Mouse (Mus musculus) frontal cortex, adult (tissue): Measurements from ENCODE around the gene Kat5.

Source experiments
- ATAC-seq: cut with Nextera tagmentation; 2 replicates; pipeline ENCODE4 v1.9.2; 2017; ENCODE audit warnings: mild to moderate bottlenecking, moderate library complexity, mixed read lengths; ENCODE audit not compliant: low TSS enrichment

The Kat5 gene

GRCm38 (mm10) chr19:5629907-5630306, 19.9 kb upstream of the Kat5 start:
- ATAC-seq: no peak

GRCm38 (mm10) chr19:5625311-5625710, 15.3 kb upstream of the Kat5 start:
- ATAC-seq: no peak

- ATAC-seq: no peak
Measured at GRCm38 (mm10) chr19:5621884-5622283, 11.8 kb upstream of the Kat5 start.

- no peak for ATAC-seq
Measured at GRCm38 (mm10) chr19:5620007-5620406, 10.0 kb upstream of the Kat5 start.

- ATAC-seq: no peak
Measured at GRCm38 (mm10) chr19:5614953-5615352, 4.9 kb upstream of the Kat5 start.

GRCm38 (mm10) chr19:5612762-5613411, 2.9 kb upstream of the Kat5 start:
- no peak for ATAC-seq

GRCm38 (mm10) chr19:5611973-5612372, 1.9 kb upstream of the Kat5 start:
- no peak for ATAC-seq

GRCm38 (mm10) chr19:5609171-5609546, 878 bp downstream of the Kat5 start:
- ATAC-seq: no peak

- ATAC-seq: no peak
Measured at GRCm38 (mm10) chr19:5608707-5609106, 1.3 kb downstream of the Kat5 start.

- ATAC-seq: no peak
Measured at GRCm38 (mm10) chr19:5607705-5608410, 2.2 kb downstream of the Kat5 start.

GRCm38 (mm10) chr19:5606196-5606595, 3.8 kb downstream of the Kat5 start:
- ATAC-seq: no peak

GRCm38 (mm10) chr19:5605126-5605525, 4.9 kb downstream of the Kat5 start:
- ATAC-seq: no peak

- no peak for ATAC-seq
Measured at GRCm38 (mm10) chr19:5603664-5604063, 6.4 kb downstream of the Kat5 start.

- peak; percentile 97 for ATAC-seq
Measured at GRCm38 (mm10) chr19:5601752-5602541, 8.1 kb downstream of the Kat5 start, which contains the start of gene Rnaseh2c. TSS of gene Rnaseh2c (plus strand) at chr19:5601873.

GRCm38 (mm10) chr19:5599224-5599623, 10.8 kb downstream of the Kat5 start:
- no peak for ATAC-seq

- no peak for ATAC-seq
Measured at GRCm38 (mm10) chr19:5591888-5592287, 18.1 kb downstream of the Kat5 start.

- ATAC-seq: no peak
Measured at GRCm38 (mm10) chr19:5589159-5589558, 20.9 kb downstream of the Kat5 start.

- no peak for ATAC-seq
Measured at GRCm38 (mm10) chr19:5581995-5582394, 28.0 kb downstream of the Kat5 start.

- ATAC-seq: no peak
Measured at GRCm38 (mm10) chr19:5580776-5581175, 29.3 kb downstream of the Kat5 start.

- no peak for ATAC-seq
Measured at GRCm38 (mm10) chr19:5579971-5580370, 30.1 kb downstream of the Kat5 start.

GRCm38 (mm10) chr19:5575336-5575735, 34.7 kb downstream of the Kat5 start:
- ATAC-seq: no peak

- ATAC-seq: peak; percentile 33; the same call in 1 of the 2 replicates
Measured at GRCm38 (mm10) chr19:5572331-5573125, 37.5 kb downstream of the Kat5 start.
